Comparison of ENCODE assay signal across 8 mouse cellular contexts in the genomic region with DNA sequence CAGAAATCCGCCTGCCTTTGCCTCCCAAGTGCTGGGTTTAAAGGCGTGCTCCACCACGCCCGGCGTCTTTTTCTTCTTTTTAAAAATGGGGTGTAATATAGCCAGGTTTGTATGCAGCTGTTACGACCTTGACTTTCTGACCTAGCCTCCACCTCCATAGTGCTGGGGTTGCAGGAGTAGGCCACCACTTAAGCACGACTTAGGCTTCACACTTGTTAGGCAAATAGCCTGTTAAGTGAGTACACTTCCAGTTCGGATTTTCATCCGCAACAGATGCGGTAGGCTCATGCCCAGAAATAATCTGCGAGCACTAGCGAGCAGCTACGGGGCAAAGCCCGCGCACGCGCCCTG. TPM values are rescaled to one million over a fixed set of nuclear protein-coding genes. Genes with fewer than 3 reads are reported as not detected.
DNase-seq lines count a peak whose midpoint lies in the region; ATAC-seq lines count a peak whose summit lies in the region.

No protein-coding gene starts in this region.

- H3K36me3 ChIP-seq in kidney, embryonic 16.5 days (ENCODE audit: insufficient read depth, low read length): peaks cover 28% of the 10 kb centered on the region
- H3K36me3 ChIP-seq in hindbrain, embryonic 14.5 days (replicated peaks; ENCODE audit: control insufficient read depth, insufficient read depth): peaks cover 46% of the 10 kb centered on the region
- peaks cover 35% of the 10 kb centered on the region for H3K36me3 ChIP-seq in midbrain, embryonic 14.5 days (ENCODE audit: control insufficient read depth, insufficient read depth, low read length)

- H3K4me1 ChIP-seq in kidney, embryonic 16.5 days (ENCODE audit: insufficient read depth, low read length): peaks cover 14% of the 10 kb centered on the region; the same call in 1 of the 2 replicates
- no peaks in the 10 kb centered on the region for H3K4me1 ChIP-seq in brown adipose tissue, adult 24 weeks (ENCODE audit: control insufficient read depth, insufficient read depth, insufficient read length, low read length)
- peaks cover 17% of the 10 kb centered on the region for H3K4me1 ChIP-seq in hindbrain, embryonic 14.5 days (replicated peaks; ENCODE audit: control insufficient read depth, insufficient read depth, low read length)
- H3K4me1 ChIP-seq in midbrain, embryonic 14.5 days (ENCODE audit: control insufficient read depth, insufficient read depth, low read length): peaks cover 13% of the 10 kb centered on the region

- no peaks in the 10 kb centered on the region for H3K27me3 ChIP-seq in kidney, embryonic 16.5 days (ENCODE audit: insufficient read depth, low read length)
- H3K27me3 ChIP-seq in hindbrain, embryonic 14.5 days (ENCODE audit: control insufficient read depth, insufficient read depth, low read length): no peaks in the 10 kb centered on the region
- no peaks in the 10 kb centered on the region for H3K27me3 ChIP-seq in midbrain, embryonic 14.5 days (ENCODE audit: control insufficient read depth, insufficient read depth, low read length)

- peak overlapping the region; percentile 83 for H3K4me2 ChIP-seq in kidney, embryonic 16.5 days (replicated peaks; ENCODE audit: low read depth, low read length)
- H3K4me2 ChIP-seq in hindbrain, embryonic 14.5 days (replicated peaks): peak overlapping the region; percentile 72
- peak overlapping the region; percentile 78 for H3K4me2 ChIP-seq in midbrain, embryonic 14.5 days (ENCODE audit: low read length)

- WGBS in kidney, embryonic 16.5 days: under 1% methylated on average over 17 of the region's 17 CpGs
- under 1% methylated on average over 17 of the region's 17 CpGs for WGBS in hindbrain, embryonic 14.5 days
- WGBS in midbrain, embryonic 14.5 days: under 1% methylated on average over 17 of the region's 17 CpGs

- ATAC-seq in kidney, embryonic 16.5 days (ENCODE audit: low FRiP score, low TSS enrichment): no peak; the same call in 1 of the 2 replicates
- ATAC-seq in hindbrain, embryonic 14.5 days (ENCODE audit: low FRiP score): no peak
- ATAC-seq in midbrain, embryonic 14.5 days (ENCODE audit: low FRiP score, low TSS enrichment): no peak

- no peaks in the 10 kb centered on the region for H3K9me3 ChIP-seq in kidney, embryonic 16.5 days (ENCODE audit: low read length)
- H3K9me3 ChIP-seq in hindbrain, embryonic 14.5 days (ENCODE audit: control insufficient read depth, low read length): no peaks in the 10 kb centered on the region
- no peaks in the 10 kb centered on the region for H3K9me3 ChIP-seq in midbrain, embryonic 14.5 days (ENCODE audit: control insufficient read depth, low read length)

- DNase-seq in kidney, adult 18-20 months: no peak
- DNase-seq in hindbrain, embryonic 14.5 days (ENCODE audit: low spot score): no peak
- DNase-seq in midbrain, embryonic 14.5 days: no peak
- DNase-seq in ovary, postnatal 14 days (ENCODE audit: low spot score): no peak
- no peak for DNase-seq in cerebellum, adult 11 months
- DNase-seq in gastrocnemius, postnatal 4 days (ENCODE audit: low spot score in 2 of 2): no peak

- peak overlapping the region; percentile 97 for H3K27ac ChIP-seq in kidney, embryonic 16.5 days (ENCODE audit: low read length)
- H3K27ac ChIP-seq in brown adipose tissue, adult 24 weeks (replicated peaks; ENCODE audit: low read depth, low read length): 0 out of 2 replicates have a peak overlapping the region, but pooled peaks have one; percentile 1
- H3K27ac ChIP-seq in hindbrain, embryonic 14.5 days: peak overlapping the region; percentile 91
- peak overlapping the region; percentile 95 for H3K27ac ChIP-seq in midbrain, embryonic 14.5 days (replicated peaks; ENCODE audit: low read depth, low read length)

- H3K9ac ChIP-seq in kidney, embryonic 16.5 days (replicated peaks; ENCODE audit: low read length): peak overlapping the region; percentile 87
- peak overlapping the region; percentile 93 for H3K9ac ChIP-seq in hindbrain, embryonic 14.5 days
- peak overlapping the region; percentile 95 for H3K9ac ChIP-seq in midbrain, embryonic 14.5 days (replicated peaks; ENCODE audit: low read length)

- peak overlapping the region; percentile 91 for H3K4me3 ChIP-seq in kidney, embryonic 16.5 days (ENCODE audit: low read length)
- H3K4me3 ChIP-seq in brown adipose tissue, adult 24 weeks (ENCODE audit: insufficient read depth, low read depth, low read length): peak overlapping the region; percentile 83
- H3K4me3 ChIP-seq in hindbrain, embryonic 14.5 days (replicated peaks; ENCODE audit: low read length): peak overlapping the region; percentile 95
- H3K4me3 ChIP-seq in midbrain, embryonic 14.5 days (replicated peaks; ENCODE audit: low read depth, low read length): peak overlapping the region; percentile 88

RNA-seq across cellular contexts. Expression of gene Mrpl40, which starts 0.6 kb away (rescaled TPM):
- 99.2 and 99.9 TPM in 2 replicates for polyA plus RNA-seq in kidney, embryonic 16.5 days (2015; fragmentation: Nextera tagmentation; extraction: Ambion mirVana)
- polyA plus RNA-seq in brown adipose tissue, adult 24 weeks (2012; ENCODE audit: insufficient read depth, insufficient read length, missing spikeins): 90.0 and 124 TPM in 2 replicates
- 55.6 and 65.7 TPM in 2 replicates for polyA plus RNA-seq in hindbrain, embryonic 14.5 days (2014; fragmentation: Nextera tagmentation; extraction: Ambion mirVana)
- 53.5 and 55.3 TPM in 2 replicates for polyA plus RNA-seq in midbrain, embryonic 14.5 days (2014; fragmentation: Nextera tagmentation; extraction: Ambion mirVana)
- 10 to 100 TPM; 45.8 to 47.6 TPM for total RNA-seq in gastrocnemius, postnatal 4 days (2021)

RNA-seq across cellular contexts. Expression of gene Hira, which starts 0.8 kb away (rescaled TPM):
- polyA plus RNA-seq in kidney, embryonic 16.5 days (2015; fragmentation: Nextera tagmentation; extraction: Ambion mirVana): 9.1 and 9.9 TPM in 2 replicates
- 8.8 and 15.0 TPM in 2 replicates for polyA plus RNA-seq in brown adipose tissue, adult 24 weeks (2012; ENCODE audit: insufficient read depth, insufficient read length, missing spikeins)
- polyA plus RNA-seq in hindbrain, embryonic 14.5 days (2014; fragmentation: Nextera tagmentation; extraction: Ambion mirVana): 21.3 and 22.8 TPM in 2 replicates
- 23.4 and 28.1 TPM in 2 replicates for polyA plus RNA-seq in midbrain, embryonic 14.5 days (2014; fragmentation: Nextera tagmentation; extraction: Ambion mirVana)
- total RNA-seq in gastrocnemius, postnatal 4 days (2021): 10 to 100 TPM; 38.9 to 44.8 TPM

RNA-seq across cellular contexts. Expression of gene Gm28539, which starts 39.7 kb away (rescaled TPM):
- polyA plus RNA-seq in kidney, embryonic 16.5 days (2015; fragmentation: Nextera tagmentation; extraction: Ambion mirVana): not detected in 2 replicates
- polyA plus RNA-seq in brown adipose tissue, adult 24 weeks (2012; ENCODE audit: insufficient read depth, insufficient read length, missing spikeins): 0.63 TPM in 1 of 2 replicates, not detected in the other
- not detected in 2 replicates for polyA plus RNA-seq in hindbrain, embryonic 14.5 days (2014; fragmentation: Nextera tagmentation; extraction: Ambion mirVana)
- polyA plus RNA-seq in midbrain, embryonic 14.5 days (2014; fragmentation: Nextera tagmentation; extraction: Ambion mirVana): not detected in 2 replicates
- total RNA-seq in gastrocnemius, postnatal 4 days (2021): 1 to 10 TPM; 4.2 TPM

RNA-seq across cellular contexts. Expression of gene 2510002D24Rik, which starts 39.7 kb away (rescaled TPM):
- 50.5 and 51.9 TPM in 2 replicates for polyA plus RNA-seq in kidney, embryonic 16.5 days (2015; fragmentation: Nextera tagmentation; extraction: Ambion mirVana)
- 23.0 and 25.6 TPM in 2 replicates for polyA plus RNA-seq in brown adipose tissue, adult 24 weeks (2012; ENCODE audit: insufficient read depth, insufficient read length, missing spikeins)
- polyA plus RNA-seq in hindbrain, embryonic 14.5 days (2014; fragmentation: Nextera tagmentation; extraction: Ambion mirVana): 24.7 and 31.7 TPM in 2 replicates
- polyA plus RNA-seq in midbrain, embryonic 14.5 days (2014; fragmentation: Nextera tagmentation; extraction: Ambion mirVana): 27.2 and 35.3 TPM in 2 replicates
- 10 to 100 TPM; 14.9 to 15.9 TPM for total RNA-seq in gastrocnemius, postnatal 4 days (2021)

Comparison
In these comparisons a context has a peak if more than half of its experiments do, and no peak if none do; other contexts are left out.
1. H3K27ac ChIP-seq: peak in every context shown above with its lines; median percentile 97 in kidney, embryonic 16.5 days; 95 in midbrain, embryonic 14.5 days; 91 in hindbrain, embryonic 14.5 days; 1 in brown adipose tissue, adult 24 weeks.